Mouse (Mus musculus) embryonic facial prominence, embryonic 11.5 days (tissue): Measurements from ENCODE around the gene Unc5c. TPM values are rescaled to one million over a fixed set of nuclear protein-coding genes. Genes with fewer than 3 reads are reported as not detected.

Experiments used
- ATAC-seq: fragments of 200-750 bp; cut with Nextera tagmentation; replicated peaks from 2 replicates; pipeline ENCODE4 v1.8.0; 2017; ENCODE audit warnings: low read depth; ENCODE audit not compliant: insufficient number of reproducible peaks, low FRiP score, low TSS enrichment
- DNase-seq: peaks from one replicate; pipeline ENCODE4 v3.0.0-alpha.2; 2015; ENCODE audit warnings: low spot score
- H3K27ac ChIP-seq: fragments of 300-500 bp; sonication (generic); replicated peaks from 2 replicates; pipeline ENCODE4 v1.5.1; 2014; ENCODE audit warnings: mild to moderate bottlenecking, low read depth, low read length, control low read depth
- H3K27me3 ChIP-seq: fragments of 300-500 bp; sonication (generic); 2 replicates; pipeline ENCODE4 v1.6.1; 2014; ENCODE audit warnings: mild to moderate bottlenecking, low read length, moderate library complexity, mixed read lengths; ENCODE audit not compliant: control insufficient read depth, insufficient read depth
- H3K36me3 ChIP-seq: fragments of 300-500 bp; sonication (generic); replicated peaks from 2 replicates; pipeline ENCODE4 v1.6.1; 2014; ENCODE audit warnings: low read depth, mild to moderate bottlenecking, low read length, moderate library complexity, mixed read lengths; ENCODE audit not compliant: control insufficient read depth, insufficient read depth
- H3K4me1 ChIP-seq: fragments of 300-500 bp; sonication (generic); 2 replicates; pipeline ENCODE4 v1.6.1; 2014; ENCODE audit warnings: low read length, mixed read lengths; ENCODE audit not compliant: control insufficient read depth, insufficient read depth
- H3K4me2 ChIP-seq: fragments of 300-500 bp; sonication (generic); 2 replicates; pipeline ENCODE4 v1.6.1; 2014; ENCODE audit warnings: low read depth, mild to moderate bottlenecking, control low read depth, low read length, moderate library complexity
- H3K4me3 ChIP-seq: fragments of 300-500 bp; sonication (generic); 2 replicates; pipeline ENCODE4 v1.5.1; 2014; ENCODE audit warnings: low read depth, low read length, control low read depth
- H3K9ac ChIP-seq: fragments of 300-500 bp; sonication (generic); replicated peaks from 2 replicates; pipeline ENCODE4 v1.6.1; 2014; ENCODE audit warnings: mild to moderate bottlenecking, control low read depth, low read length
- H3K9me3 ChIP-seq: fragments of 300-500 bp; sonication (generic); replicated peaks from 2 replicates; pipeline ENCODE4 v1.6.1; 2016; ENCODE audit warnings: mild to moderate bottlenecking, low read length, inconsistent platforms, mixed read lengths; ENCODE audit not compliant: control insufficient read depth
- WGBS: fragments of 180-500 bp; shearing (Covaris S2); extraction: QIAGEN DNeasy Blood & Tissue Kit; methylation state at CpG from one replicate; pipeline ENCODE4 v1.1.7; 2014; 5-methylcytosine and 5-hydroxymethylcytosine counted together
- polyA plus RNA-seq: library from polyadenylated mRNA; unstranded; fragments of >200 nt; fragmentation: Nextera tagmentation; extraction: Ambion mirVana; gene quantifications from 2 replicates; pipeline ENCODE4 v1.2.1, GENCODE M21; 2014

Unc5c gene
- polyA plus RNA-seq, 1 experiment from 2014 or later, result 10.0 TPM

- 0 out of 2 replicates have a peak, but pooled peaks have one; percentile 62 for ATAC-seq
- no peak for DNase-seq
- WGBS, result 46% methylated on average over 7 of the region's 7 CpGs
- Histone ChIP-seq H3K27me3 (no peaks in the 10 kb centered on the region), H3K4me2 (no peak overlapping the region), H3K4me3 (no peak overlapping the region), H3K9me3 (no peaks in the 10 kb centered on the region), H3K4me1 (no peaks in the 10 kb centered on the region), H3K36me3 (no peaks in the 10 kb centered on the region), H3K9ac (no peak overlapping the region), H3K27ac (no peak overlapping the region)
Measured at GRCm38 (mm10) chr3:141810944-141811343, 345.9 kb downstream of the Unc5c start.

- Histone ChIP-seq H3K4me3 (no peak overlapping the region), H3K27ac (no peak overlapping the region), H3K4me1 (no peaks in the 10 kb centered on the region), H3K36me3 (no peaks in the 10 kb centered on the region), H3K4me2 (no peak overlapping the region), H3K9ac (no peak overlapping the region), H3K27me3 (no peaks in the 10 kb centered on the region), H3K9me3 (no peaks in the 10 kb centered on the region)
- WGBS, result 14% methylated on average over 2 of the region's 2 CpGs
- 0 out of 2 replicates have a peak, but pooled peaks have one; percentile 44 for ATAC-seq
- peak; percentile 88 for DNase-seq
Measured at GRCm38 (mm10) chr3:141811348-141811747, 346.3 kb downstream of the Unc5c start.

GRCm38 (mm10) chr3:141814776-141815175 lies 349.8 kb downstream of the Unc5c start:
- Histone ChIP-seq H3K27me3 (no peaks in the 10 kb centered on the region), H3K4me1 (peaks cover 2% of the 10 kb centered on the region), H3K9me3 (no peaks in the 10 kb centered on the region), H3K27ac (no peak overlapping the region), H3K4me2 (no peak overlapping the region), H3K36me3 (no peaks in the 10 kb centered on the region), H3K9ac (no peak overlapping the region), H3K4me3 (no peak overlapping the region)
- ATAC-seq, result 0 out of 2 replicates have a peak, but pooled peaks have one; percentile 26
- DNase-seq, result peak; percentile 28
- WGBS, result 36% methylated on average over 1 of the region's 1 CpGs

GRCm38 (mm10) chr3:141818615-141819312 lies 353.7 kb downstream of the Unc5c start:
- no peak overlapping the region for H3K4me3 ChIP-seq
- H3K4me1 ChIP-seq, result peaks cover 2% of the 10 kb centered on the region
- ATAC-seq (peak; percentile 51; the same call in 1 of the 2 replicates), DNase-seq (no peak)
- H3K9ac ChIP-seq, result no peak overlapping the region
- H3K36me3 ChIP-seq, result no peaks in the 10 kb centered on the region
- WGBS, result 46% methylated on average over 3 of the region's 3 CpGs
- no peak overlapping the region for H3K27ac ChIP-seq
- H3K4me2 ChIP-seq, result no peak overlapping the region
- no peaks in the 10 kb centered on the region for H3K27me3 ChIP-seq
- H3K9me3 ChIP-seq, result no peaks in the 10 kb centered on the region

- H3K9ac ChIP-seq, result no peak overlapping the region; the same call in 1 of the 2 replicates
- no peaks in the 10 kb centered on the region for H3K27me3 ChIP-seq
- H3K4me3 ChIP-seq, result no peak overlapping the region
- WGBS, result 22% methylated on average over 13 of the region's 13 CpGs
- DNase-seq, result peak; percentile 58
- H3K9me3 ChIP-seq, result no peaks in the 10 kb centered on the region
- H3K4me2 ChIP-seq, result peak overlapping the region; percentile 10; the same call in 1 of the 2 replicates
- peak; percentile 79 for ATAC-seq
- H3K4me1 ChIP-seq, result peaks cover 2% of the 10 kb centered on the region
- H3K27ac ChIP-seq, result no peak overlapping the region
- no peaks in the 10 kb centered on the region for H3K36me3 ChIP-seq
Measured at GRCm38 (mm10) chr3:141819331-141819941, 354.4 kb downstream of the Unc5c start.

- H3K27ac ChIP-seq, result no peak overlapping the region
- H3K36me3 ChIP-seq, result no peaks in the 10 kb centered on the region
- 87% methylated on average over 5 of the region's 5 CpGs for WGBS
- H3K27me3 ChIP-seq, result no peaks in the 10 kb centered on the region
- ATAC-seq (no peak), DNase-seq (no peak)
- H3K9ac ChIP-seq, result no peak overlapping the region
- H3K4me2 ChIP-seq, result no peak overlapping the region
- H3K4me1 ChIP-seq, result no peaks in the 10 kb centered on the region
- no peaks in the 10 kb centered on the region for H3K9me3 ChIP-seq
- H3K4me3 ChIP-seq, result no peak overlapping the region
Measured at GRCm38 (mm10) chr3:141828301-141828700, 363.3 kb downstream of the Unc5c start.

- WGBS, result 24% methylated on average over 3 of the region's 3 CpGs
- H3K27ac ChIP-seq, result no peak overlapping the region
- H3K4me3 ChIP-seq, result no peak overlapping the region
- no peaks in the 10 kb centered on the region for H3K9me3 ChIP-seq
- no peaks in the 10 kb centered on the region for H3K4me1 ChIP-seq
- H3K36me3 ChIP-seq, result no peaks in the 10 kb centered on the region
- no peaks in the 10 kb centered on the region for H3K27me3 ChIP-seq
- DNase-seq, result peak; percentile 70
- no peak overlapping the region for H3K4me2 ChIP-seq
- ATAC-seq, result 0 out of 2 replicates have a peak, but pooled peaks have one; percentile 56
- H3K9ac ChIP-seq, result no peak overlapping the region
Measured at GRCm38 (mm10) chr3:141831135-141831534, 366.1 kb downstream of the Unc5c start.

GRCm38 (mm10) chr3:141838864-141839263 lies 373.8 kb downstream of the Unc5c start:
- H3K4me3 ChIP-seq, result no peak overlapping the region
- no peak overlapping the region for H3K27ac ChIP-seq
- no peaks in the 10 kb centered on the region for H3K27me3 ChIP-seq
- DNase-seq (peak; percentile 73), ATAC-seq (no peak)
- no peaks in the 10 kb centered on the region for H3K9me3 ChIP-seq
- no peak overlapping the region for H3K4me2 ChIP-seq
- 47% methylated on average over 7 of the region's 7 CpGs for WGBS
- no peak overlapping the region for H3K9ac ChIP-seq
- H3K4me1 ChIP-seq, result no peaks in the 10 kb centered on the region
- H3K36me3 ChIP-seq, result no peaks in the 10 kb centered on the region
